Mouse (Mus musculus): ENCODE measurements around the gene Prep. TPM values are rescaled to one million over a fixed set of nuclear protein-coding genes. Genes with fewer than 3 reads are reported as not detected.

Gene Prep
- polyA plus RNA-seq, 1 experiment from 2014 or later: 13.6 TPM

DNA sequence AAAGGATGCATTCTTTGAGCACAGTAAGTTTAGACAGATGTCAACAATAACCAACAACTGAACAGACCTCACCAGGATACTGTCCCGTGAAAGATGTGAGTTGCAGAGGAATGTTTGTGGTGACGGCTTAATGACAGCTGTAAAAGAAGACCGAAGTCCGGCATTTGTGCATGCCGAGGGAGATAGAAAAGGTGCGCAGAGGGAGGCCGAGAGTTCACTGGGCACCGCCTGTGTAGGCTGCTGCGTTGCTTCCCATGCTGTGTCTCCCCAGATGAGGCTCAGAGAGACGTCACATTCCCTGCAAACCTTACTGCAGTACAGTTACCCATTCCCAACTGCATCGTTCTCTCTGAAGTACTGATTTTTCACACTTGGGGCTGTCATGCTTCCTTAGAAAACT is 45.9 kb downstream of the Prep start:
- CTCF ChIA-PET: interaction anchor here (1.5 to 1.7 kb wide), 2 partner anchors 15 to 35 kb away, joined by 3 to 4 read pairs; no protein-coding TSS in a partner anchor
- ATAC-seq (no peak), DNase-seq (ENCODE audit: low read depth, low spot score) (no peak)
- in situ Hi-C loops (cut with MboI; ENCODE audit: low pct_unique_long_range_greater_than_20kb): no loop called here
- POLR2A ChIA-PET: interaction anchor here (0.6 kb wide), 1 partner anchor 9 kb away, joined by 3 read pairs; no protein-coding TSS in a partner anchor
- H3K27me3 ChIP-seq: no peaks in the 10 kb centered on the region
- no peak for TF ChIP-seq CTCF (IDR thresholded peaks at IDR 0.05)

DNA sequence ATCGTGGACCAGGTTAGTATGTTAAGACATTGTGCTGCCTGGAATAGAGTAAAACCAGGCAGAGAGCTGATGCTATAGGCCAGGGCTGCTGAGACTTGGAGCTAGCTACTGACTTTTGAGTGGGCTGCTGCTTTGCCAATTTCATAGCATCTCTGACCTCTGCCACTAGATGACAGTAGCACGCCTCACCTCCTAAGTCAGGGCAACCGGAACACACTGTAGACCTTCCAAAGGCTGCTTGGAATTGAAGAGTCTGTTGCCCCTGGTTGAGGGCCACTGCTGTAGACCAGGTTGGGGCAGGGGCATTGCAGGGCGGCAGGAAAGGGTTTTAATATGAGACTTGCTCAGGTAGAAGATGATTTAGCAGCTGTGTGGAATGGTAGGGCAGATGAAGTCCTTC is 47.5 kb downstream of the Prep start:
- peak; percentile 79 for TF ChIP-seq CTCF (IDR thresholded peaks at IDR 0.05)
- no peak for ATAC-seq
- POLR2A ChIA-PET: no interaction called here
- no peaks in the 10 kb centered on the region for H3K27me3 ChIP-seq
- in situ Hi-C loops (cut with MboI; ENCODE audit: low pct_unique_long_range_greater_than_20kb): no loop called here
- no peak for DNase-seq (ENCODE audit: low read depth, low spot score)
- CTCF ChIA-PET: interaction anchor here (1.2 to 2.1 kb wide), 3 partner anchors 34 to 259 kb away, joined by 3 to 15 read pairs (median 4); no protein-coding TSS in a partner anchor

DNA sequence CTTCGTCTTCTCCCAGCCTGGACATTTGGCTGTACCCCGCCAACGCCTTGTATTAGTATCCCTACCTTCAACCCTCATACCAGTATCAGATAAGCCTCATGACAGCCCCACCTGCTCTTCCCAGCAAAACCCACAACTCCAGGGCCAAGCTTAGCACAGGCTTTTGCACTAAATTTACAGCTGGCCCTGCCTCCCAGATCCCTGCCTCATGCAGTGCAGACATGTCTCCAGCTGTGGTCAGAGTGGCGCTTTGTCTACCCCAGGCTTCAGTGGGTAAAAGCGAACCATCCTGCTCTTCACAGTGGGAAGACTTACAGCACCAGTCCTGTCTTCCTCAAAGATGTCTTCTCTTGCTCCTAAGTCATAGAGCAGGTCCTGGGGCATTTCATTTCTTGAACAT is 49.8 kb downstream of the Prep start:
- no peaks in the 10 kb centered on the region for H3K27me3 ChIP-seq
- DNase-seq (ENCODE audit: low read depth, low spot score) (no peak), ATAC-seq (no peak)
- POLR2A ChIA-PET: no interaction called here
- in situ Hi-C loops (cut with MboI; ENCODE audit: low pct_unique_long_range_greater_than_20kb): no loop called here
- no peak for TF ChIP-seq CTCF (IDR thresholded peaks at IDR 0.05)
- CTCF ChIA-PET: no interaction called here

GRCm38 (mm10) chr10:45118389-45118788 is 51.4 kb downstream of the Prep start:
- ATAC-seq: no peak
- POLR2A ChIA-PET: no interaction called here

DNA sequence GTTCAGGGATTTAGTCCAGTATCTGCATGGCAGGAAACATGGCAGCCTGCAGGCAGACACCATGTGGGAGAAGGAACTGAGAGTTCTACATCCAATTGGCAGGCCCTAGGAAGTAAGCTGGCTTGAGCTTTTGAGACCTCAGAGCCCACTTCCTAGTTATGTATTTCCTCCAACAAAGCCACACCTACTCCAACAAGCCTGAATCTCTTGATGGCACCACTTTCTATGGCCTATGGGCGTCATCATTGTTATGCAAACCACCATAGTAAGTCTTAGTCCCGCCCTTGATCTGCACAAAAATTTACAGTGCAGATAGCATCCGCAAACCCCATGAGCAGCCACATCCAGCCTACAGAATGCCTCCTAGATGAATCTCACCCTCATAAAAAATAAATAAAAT is 54.6 kb downstream of the Prep start:
- ATAC-seq (no peak), DNase-seq (ENCODE audit: low read depth, low spot score) (no peak)
- ChIA-PET CTCF (no interaction called here), POLR2A (no interaction called here)
- in situ Hi-C loops (cut with MboI; ENCODE audit: low pct_unique_long_range_greater_than_20kb): no loop called here
- no peak for TF ChIP-seq CTCF (IDR thresholded peaks at IDR 0.05)
- no peaks in the 10 kb centered on the region for H3K27me3 ChIP-seq

More at GRCm38 (mm10) chr10:45118389-45118788, 51.4 kb downstream of the Prep start:
- H3K27me3 ChIP-seq: no peaks in the 10 kb centered on the region
- CTCF ChIA-PET: no interaction called here
- in situ Hi-C loops (cut with MboI; ENCODE audit: low pct_unique_long_range_greater_than_20kb): no loop called here
- DNase-seq (ENCODE audit: low read depth, low spot score): no peak
- TF ChIP-seq CTCF (IDR thresholded peaks at IDR 0.05): no peak

- POLR2A ChIA-PET: interaction anchor here (0.6 to 0.7 kb wide), 2 partner anchors 127 to 166 kb away, joined by 3 read pairs; no protein-coding TSS in a partner anchor
- CTCF ChIA-PET: interaction anchor here (0.9 to 1.0 kb wide), 3 partner anchors 10 to 23 kb away, joined by 3 read pairs; no protein-coding TSS in a partner anchor
Observed at GRCm38 (mm10) chr10:45122476-45122875, 55.5 kb downstream of the Prep start.

DNA sequence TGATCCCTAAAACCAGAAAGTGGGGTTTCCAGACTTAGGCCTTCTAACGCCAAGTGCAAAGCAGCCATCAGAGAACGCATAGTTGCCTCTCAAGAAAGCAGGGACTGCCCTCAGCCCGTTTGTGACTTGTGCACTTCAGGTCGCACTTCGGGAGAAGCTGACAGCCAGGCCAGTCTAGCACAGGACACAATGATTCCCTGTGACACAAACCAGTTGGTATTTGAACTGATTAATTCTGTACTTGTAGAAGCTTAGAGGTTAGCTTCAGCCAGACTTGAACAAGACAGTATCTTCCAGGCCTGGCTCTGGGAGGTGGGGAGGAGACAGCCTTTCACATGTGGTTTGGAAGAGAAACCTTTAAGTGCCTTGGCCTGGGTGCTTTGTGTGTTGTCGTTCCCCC is 56.0 kb downstream of the Prep start:
- no peak for TF ChIP-seq CTCF (IDR thresholded peaks at IDR 0.05)
- no peaks in the 10 kb centered on the region for H3K27me3 ChIP-seq
- in situ Hi-C loops (cut with MboI; ENCODE audit: low pct_unique_long_range_greater_than_20kb): no loop called here
- CTCF ChIA-PET: interaction anchor here (0.9 to 1.0 kb wide), 3 partner anchors 9 to 23 kb away, joined by 3 read pairs; no protein-coding TSS in a partner anchor
- POLR2A ChIA-PET: interaction anchor here (0.6 to 0.7 kb wide), 2 partner anchors 126 to 166 kb away, joined by 3 read pairs; no protein-coding TSS in a partner anchor
- no peak for ATAC-seq
- DNase-seq (ENCODE audit: low read depth, low spot score): no peak

More at GRCm38 (mm10) chr10:45122476-45122875, 55.5 kb downstream of the Prep start:
- DNase-seq (ENCODE audit: low read depth, low spot score): no peak
- in situ Hi-C loops (cut with MboI; ENCODE audit: low pct_unique_long_range_greater_than_20kb): no loop called here
- ATAC-seq: no peak
- no peak for TF ChIP-seq CTCF (IDR thresholded peaks at IDR 0.05)
- H3K27me3 ChIP-seq: no peaks in the 10 kb centered on the region

DNA sequence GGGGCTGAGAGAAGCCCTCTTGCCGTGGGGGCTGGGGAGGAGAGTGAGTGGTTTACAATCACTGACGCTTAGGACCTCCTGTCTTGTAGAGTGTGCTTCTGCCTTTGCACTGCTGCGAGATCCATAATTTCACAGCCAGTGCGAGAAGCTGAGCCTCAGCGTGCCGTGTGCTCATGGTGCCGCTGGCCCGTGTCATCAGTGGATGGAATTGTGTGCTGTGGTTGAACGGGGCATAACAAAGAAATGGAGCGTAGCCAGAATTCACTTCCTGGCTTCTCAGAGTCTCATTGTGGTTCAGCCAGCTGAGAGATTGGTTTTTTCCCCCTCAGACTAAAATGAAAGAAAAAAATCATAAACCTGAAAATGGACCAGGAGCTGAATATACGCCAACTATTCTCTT is 62.1 kb downstream of the Prep start:
- in situ Hi-C loops (cut with MboI; ENCODE audit: low pct_unique_long_range_greater_than_20kb): no loop called here
- ATAC-seq (peak; percentile 84), DNase-seq (ENCODE audit: low read depth, low spot score) (peak; percentile 47)
- ChIA-PET CTCF (no interaction called here), POLR2A (no interaction called here)
- H3K27me3 ChIP-seq: no peaks in the 10 kb centered on the region
- TF ChIP-seq CTCF (IDR thresholded peaks at IDR 0.05): no peak

GRCm38 (mm10) chr10:45130004-45130403 is 63.0 kb downstream of the Prep start:
- no peaks in the 10 kb centered on the region for H3K27me3 ChIP-seq
- in situ Hi-C loops (cut with MboI; ENCODE audit: low pct_unique_long_range_greater_than_20kb): no loop called here
- DNase-seq (ENCODE audit: low read depth, low spot score): no peak
- no peak for ATAC-seq
- POLR2A ChIA-PET: no interaction called here
- TF ChIP-seq CTCF (IDR thresholded peaks at IDR 0.05): no peak
- CTCF ChIA-PET: interaction anchor here (1.2 kb wide), 1 partner anchor 12 kb away, joined by 3 read pairs; no protein-coding TSS in a partner anchor

DNA sequence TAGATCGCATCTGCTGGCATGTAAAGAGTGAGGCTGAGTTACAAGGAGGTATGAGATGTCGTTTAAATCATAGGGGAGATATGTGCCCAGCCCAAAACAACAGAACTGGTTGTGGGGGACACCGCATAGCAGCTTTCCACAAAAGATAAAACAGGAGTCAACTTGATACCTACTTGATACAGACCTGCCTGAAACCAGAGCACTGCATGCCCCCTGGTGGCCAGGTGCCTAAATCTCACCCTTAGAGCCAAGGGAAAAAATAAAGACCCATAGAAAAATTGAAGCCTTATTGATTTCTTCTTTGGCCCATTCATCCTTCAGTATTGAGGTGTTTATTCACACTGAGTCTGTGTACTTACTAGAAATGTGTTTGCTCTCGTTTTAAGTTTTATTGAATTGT is 65.4 kb downstream of the Prep start:
- CTCF ChIA-PET: interaction anchor here (0.8 to 1.7 kb wide), 6 partner anchors 9 to 32 kb away, joined by 3 to 7 read pairs (median 5); no protein-coding TSS in a partner anchor
- no peak for ATAC-seq
- DNase-seq (ENCODE audit: low read depth, low spot score): no peak
- no peaks in the 10 kb centered on the region for H3K27me3 ChIP-seq
- in situ Hi-C loops (cut with MboI; ENCODE audit: low pct_unique_long_range_greater_than_20kb): no loop called here
- peak; percentile 76 for TF ChIP-seq CTCF (IDR thresholded peaks at IDR 0.05)
- POLR2A ChIA-PET: interaction anchor here (0.6 kb wide), 1 partner anchor 58 kb away, joined by 3 read pairs; no protein-coding TSS in a partner anchor

- in situ Hi-C loops (cut with MboI; ENCODE audit: low pct_unique_long_range_greater_than_20kb): no loop called here
- no peak for DNase-seq (ENCODE audit: low read depth, low spot score)
- no peak for ATAC-seq
- POLR2A ChIA-PET: no interaction called here
- no peak for TF ChIP-seq CTCF (IDR thresholded peaks at IDR 0.05)
- CTCF ChIA-PET: no interaction called here
- H3K27me3 ChIP-seq: no peaks in the 10 kb centered on the region
Observed at GRCm38 (mm10) chr10:45136806-45137205, 69.8 kb downstream of the Prep start.

Data from Patski (cell line).